ENCODE assay signal across 19 mouse cellular contexts in the genomic region with DNA sequence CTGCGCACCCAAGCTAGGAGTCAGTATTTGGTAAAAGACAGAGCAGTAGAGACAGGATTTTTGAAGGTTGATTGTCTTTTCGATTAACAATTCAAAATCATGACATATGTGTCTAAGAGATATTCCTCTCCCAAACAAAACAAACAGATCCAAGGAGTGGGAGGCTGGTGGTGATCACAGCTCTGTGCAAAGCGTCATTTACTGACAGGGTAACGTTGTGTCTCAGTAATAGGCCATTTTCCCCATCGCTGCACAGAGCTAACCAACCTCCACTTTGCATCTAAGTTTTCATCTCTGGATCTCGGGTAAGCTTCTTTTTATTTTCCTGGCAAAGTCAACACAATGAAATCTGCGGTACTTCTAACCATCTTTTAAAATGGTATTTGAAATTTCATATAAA.
"Had no signal": no experiment of that assay in that cellular context is flagged by ENCODE, and none has a peak within 500 bp of the region (broad histone marks: within the 10 kb centered on the region; RNA-seq: fewer than 3 reads in every experiment).

No protein-coding gene starts in this region.

- H3K4me1 ChIP-seq: intestine, embryonic 15.5 days; limb, embryonic 12.5 days; limb, embryonic 15.5 days; midbrain, embryonic 12.5 days; neural tube, embryonic 13.5 days had no signal

- DNase-seq: kidney, adult 11 months; kidney, adult 8-10 months; kidney, postnatal 10 days; kidney, postnatal 36 days; left cerebral cortex, postnatal 4 days; liver, postnatal 0 days; lung, embryonic 14.5 days; retina, postnatal 1 day; thymus, adult 18-20 months; thymus, postnatal 36 days had no signal

- H3K27ac ChIP-seq: intestine, embryonic 15.5 days; kidney, embryonic 15.5 days; limb, embryonic 12.5 days; limb, embryonic 15.5 days; liver, embryonic 14.5 days; macrophage; midbrain, embryonic 12.5 days; neural tube, embryonic 13.5 days had no signal

- H3K4me3 ChIP-seq: intestine, embryonic 15.5 days; kidney, embryonic 15.5 days; limb, embryonic 12.5 days; limb, embryonic 15.5 days; midbrain, embryonic 12.5 days; myocyte; neural tube, embryonic 13.5 days had no signal
